Mouse (Mus musculus) c-Kit-positive CD71-positive TER-119-positive erythroid progenitor cells, embryonic 14.5 days (primary cell): Measurements from ENCODE around the gene Tigar.

ENCODE experiments used
- DNase-seq: peaks from one replicate; pipeline ENCODE4 v3.0.0-alpha.2; 2013; ENCODE audit warnings: low spot score

Tigar gene

GRCm38 (mm10) chr6:127109402-127109930, at the start of gene Tigar:
Gene Tigar, minus strand, starts transcription at chr6:127109557.
- peak; percentile 51 for DNase-seq

- no peak for DNase-seq
These were observed 48.0 kb upstream of the Tigar start for GRCm38 (mm10) chr6:127157321-127157720.

- DNase-seq, result no peak
These were observed 46.1 kb upstream of the Tigar start for GRCm38 (mm10) chr6:127155468-127155867.

- DNase-seq, result no peak
These were observed 45.4 kb upstream of the Tigar start for GRCm38 (mm10) chr6:127154708-127155268.

- DNase-seq, result no peak
These were observed 44.8 kb upstream of the Tigar start for GRCm38 (mm10) chr6:127153972-127154707.

GRCm38 (mm10) chr6:127153296-127153800, 44.0 kb upstream of the Tigar start:
- DNase-seq, result no peak

- DNase-seq, result no peak
These were observed 43.0 kb upstream of the Tigar start, which contains the start of gene Ccnd2 for GRCm38 (mm10) chr6:127152106-127152951. Gene Ccnd2, minus strand, starts transcription at chr6:127152193.

- DNase-seq, result peak; percentile 61
These were observed 42.3 kb upstream of the Tigar start for GRCm38 (mm10) chr6:127151565-127152105.

GRCm38 (mm10) chr6:127150663-127151564, 41.6 kb upstream of the Tigar start:
- no peak for DNase-seq

GRCm38 (mm10) chr6:127149944-127150662, 40.7 kb upstream of the Tigar start:
- DNase-seq, result no peak

- no peak for DNase-seq
These were observed 40.1 kb upstream of the Tigar start for GRCm38 (mm10) chr6:127149303-127149943.

- no peak for DNase-seq
These were observed 39.4 kb upstream of the Tigar start for GRCm38 (mm10) chr6:127148526-127149302.

- DNase-seq, result peak; percentile 73
These were observed 38.3 kb upstream of the Tigar start for GRCm38 (mm10) chr6:127147665-127148064.

GRCm38 (mm10) chr6:127146322-127146947, 37.1 kb upstream of the Tigar start:
- DNase-seq, result no peak

- DNase-seq, result no peak
These were observed 36.3 kb upstream of the Tigar start for GRCm38 (mm10) chr6:127145464-127146190.

GRCm38 (mm10) chr6:127143576-127144288, 34.4 kb upstream of the Tigar start:
- no peak for DNase-seq

- no peak for DNase-seq
These were observed 33.8 kb upstream of the Tigar start for GRCm38 (mm10) chr6:127143124-127143520.
